Mouse (Mus musculus) liver (tissue): ENCODE measurements around the gene Cavin2.

ENCODE experiments used
- DNase-seq: peaks from one replicate; pipeline ENCODE4 v3.0.0-alpha.2; 2020; ENCODE audit warnings: mixed read lengths

Cavin2 gene

DNA sequence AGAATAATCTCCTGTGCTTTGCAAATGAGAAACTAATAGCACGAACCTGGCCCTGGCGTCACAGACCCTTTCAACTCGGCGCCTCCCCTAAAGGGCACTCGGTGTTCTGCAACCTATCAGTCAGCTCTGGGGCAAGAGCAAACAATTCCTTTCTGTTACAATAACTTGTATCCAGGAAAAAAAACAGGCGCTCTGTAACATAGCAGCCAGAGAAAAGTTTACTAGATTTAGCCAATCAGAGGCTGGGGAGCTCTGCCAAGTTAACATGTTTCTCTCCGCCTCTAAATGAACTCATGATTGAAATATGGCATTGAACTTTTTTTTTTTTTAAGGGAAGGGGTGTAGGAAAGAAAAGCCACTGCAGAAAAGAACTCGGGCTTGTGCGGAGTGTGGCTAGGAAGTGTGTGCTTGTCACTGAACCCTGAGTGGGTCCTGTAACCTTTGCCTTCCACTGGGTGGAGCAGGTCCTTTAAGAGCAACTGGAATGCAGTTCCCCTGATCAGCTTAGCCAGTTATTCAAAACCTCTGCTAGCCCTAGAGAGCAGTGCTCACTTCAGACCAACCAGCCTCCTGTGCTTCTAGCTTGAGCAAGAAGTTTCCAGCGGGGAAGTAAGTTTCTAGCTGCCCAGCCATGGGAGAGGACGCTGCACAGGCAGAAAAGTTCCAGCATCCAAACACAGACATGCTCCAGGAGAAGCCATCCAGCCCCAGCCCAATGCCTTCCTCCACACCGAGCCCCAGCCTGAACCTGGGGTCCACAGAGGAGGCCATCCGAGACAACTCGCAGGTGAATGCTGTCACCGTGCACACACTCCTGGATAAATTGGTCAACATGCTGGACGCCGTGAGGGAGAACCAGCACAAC lies at the start of gene Cavin2:
Gene Cavin2 (plus strand): TSS at position 372 of the 865 bp plus-strand sequence.
- no peak for DNase-seq

DNA sequence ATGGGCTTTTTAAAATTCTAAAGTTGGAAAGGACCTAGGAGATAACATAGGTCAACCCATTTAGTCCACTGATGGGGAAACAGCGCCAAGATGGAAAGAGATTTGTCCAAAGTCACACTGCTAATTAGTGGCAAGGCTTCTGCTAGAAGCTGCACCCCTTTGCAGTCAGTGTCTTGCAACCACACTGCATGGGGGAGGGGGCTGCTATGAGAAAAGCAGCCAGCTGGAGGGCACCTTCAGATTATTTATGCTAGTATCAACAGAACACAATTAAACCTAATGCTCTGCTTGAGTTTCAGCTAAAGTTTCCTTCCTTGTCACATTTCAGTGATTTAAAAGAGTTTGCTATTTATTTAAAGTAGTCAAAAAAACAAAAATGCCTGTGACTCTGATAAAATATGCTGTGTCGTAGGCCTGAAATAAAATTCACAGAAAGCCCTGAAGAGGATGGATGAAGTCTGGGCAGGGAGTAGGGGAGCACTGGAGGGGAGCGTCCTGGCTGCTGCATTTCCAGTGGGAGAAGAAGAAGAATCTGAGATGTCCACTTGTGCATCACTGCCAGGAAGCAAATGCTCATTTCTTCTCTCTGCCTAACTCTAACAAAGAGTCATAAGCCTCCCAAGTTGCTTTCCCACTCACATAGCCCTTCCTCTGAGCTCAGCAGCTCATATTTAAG lies 47.5 kb upstream of the Cavin2 start:
- DNase-seq = no peak

- no peak for DNase-seq
Observed at GRCm38 (mm10) chr1:51243294-51243693, 45.6 kb upstream of the Cavin2 start.

- DNase-seq = no peak
Observed at GRCm38 (mm10) chr1:51243869-51244268, 45.1 kb upstream of the Cavin2 start.

DNA sequence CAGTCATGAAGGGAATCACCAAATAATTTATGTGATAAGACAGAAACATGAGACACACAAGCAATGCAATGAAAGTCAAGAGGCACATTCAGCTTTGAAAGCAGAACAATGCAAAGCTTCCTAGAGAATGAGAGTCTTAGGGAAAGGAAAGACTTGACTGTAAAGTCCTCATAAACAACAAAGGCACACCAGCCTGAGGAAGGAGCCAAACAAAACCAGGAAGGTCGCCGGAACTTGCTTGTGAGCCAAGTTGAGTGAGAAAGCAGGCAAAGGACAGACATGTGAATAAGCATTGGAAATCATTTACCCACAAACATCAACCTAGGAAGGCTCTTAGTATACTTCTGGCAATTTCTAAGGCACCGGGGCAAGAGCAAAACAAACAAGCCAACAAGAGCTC lies 43.5 kb upstream of the Cavin2 start:
- DNase-seq = no peak

DNA sequence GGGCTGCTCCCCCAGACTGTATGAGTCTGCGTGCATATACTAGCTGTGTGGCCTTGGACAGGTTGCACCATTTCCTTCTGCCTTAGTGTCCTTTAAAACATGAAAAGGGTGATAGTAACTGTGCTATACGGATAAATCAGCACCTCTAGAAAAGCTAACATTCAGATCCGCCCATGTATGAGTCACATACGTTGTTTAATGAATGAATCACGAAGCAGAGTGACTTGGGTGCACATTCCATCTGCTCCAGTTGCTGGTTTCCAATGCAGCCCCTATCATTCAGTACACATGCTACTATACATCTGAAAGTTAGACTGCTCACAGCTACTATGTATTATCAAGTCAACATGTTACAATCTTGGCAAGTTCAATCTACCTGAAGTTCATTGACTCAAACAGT lies 38.6 kb upstream of the Cavin2 start:
- no peak for DNase-seq

GRCm38 (mm10) chr1:51265118-51265800 lies 23.7 kb upstream of the Cavin2 start:
- no peak for DNase-seq

- no peak for DNase-seq
Observed at GRCm38 (mm10) chr1:51265926-51266325, 23.0 kb upstream of the Cavin2 start.

DNA sequence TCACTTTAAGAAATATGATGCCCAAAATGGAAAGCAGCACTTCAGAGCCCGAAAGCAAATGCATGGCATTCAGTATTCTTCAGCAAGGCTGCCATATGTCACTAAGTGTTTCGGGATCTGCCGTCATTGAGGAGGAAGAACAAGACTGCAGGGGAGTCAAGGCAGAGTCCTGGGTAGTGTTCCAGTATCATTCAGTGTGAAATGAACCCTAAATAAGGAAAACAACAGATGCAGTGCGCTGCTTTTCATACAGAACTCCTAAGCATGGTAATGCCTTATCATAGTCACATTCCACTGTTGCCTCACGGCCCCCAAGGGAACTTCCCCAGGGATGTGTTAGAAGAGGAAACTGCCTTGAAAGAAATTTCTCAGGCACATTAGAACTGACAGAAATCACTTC lies 21.8 kb upstream of the Cavin2 start:
- DNase-seq = no peak

DNA sequence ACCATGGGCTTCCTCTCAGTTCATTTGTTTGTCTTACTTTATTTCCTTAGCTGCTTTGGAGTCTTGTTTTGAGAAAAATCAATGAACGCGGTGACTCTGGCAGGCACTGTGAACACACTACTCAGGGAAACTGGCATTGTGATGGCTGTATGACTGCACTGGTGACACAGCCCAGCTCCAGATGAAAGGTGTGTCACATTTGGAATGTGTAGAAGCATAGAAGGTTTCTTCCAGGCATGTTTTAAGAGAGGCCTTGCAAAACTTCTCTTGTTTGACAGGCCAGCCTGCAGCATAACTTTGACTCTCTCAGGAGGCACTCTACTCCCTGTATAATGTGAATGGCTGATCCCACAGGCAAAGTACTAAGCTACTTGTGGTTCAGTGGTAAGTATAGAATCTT lies 20.7 kb upstream of the Cavin2 start:
- DNase-seq = no peak

DNA sequence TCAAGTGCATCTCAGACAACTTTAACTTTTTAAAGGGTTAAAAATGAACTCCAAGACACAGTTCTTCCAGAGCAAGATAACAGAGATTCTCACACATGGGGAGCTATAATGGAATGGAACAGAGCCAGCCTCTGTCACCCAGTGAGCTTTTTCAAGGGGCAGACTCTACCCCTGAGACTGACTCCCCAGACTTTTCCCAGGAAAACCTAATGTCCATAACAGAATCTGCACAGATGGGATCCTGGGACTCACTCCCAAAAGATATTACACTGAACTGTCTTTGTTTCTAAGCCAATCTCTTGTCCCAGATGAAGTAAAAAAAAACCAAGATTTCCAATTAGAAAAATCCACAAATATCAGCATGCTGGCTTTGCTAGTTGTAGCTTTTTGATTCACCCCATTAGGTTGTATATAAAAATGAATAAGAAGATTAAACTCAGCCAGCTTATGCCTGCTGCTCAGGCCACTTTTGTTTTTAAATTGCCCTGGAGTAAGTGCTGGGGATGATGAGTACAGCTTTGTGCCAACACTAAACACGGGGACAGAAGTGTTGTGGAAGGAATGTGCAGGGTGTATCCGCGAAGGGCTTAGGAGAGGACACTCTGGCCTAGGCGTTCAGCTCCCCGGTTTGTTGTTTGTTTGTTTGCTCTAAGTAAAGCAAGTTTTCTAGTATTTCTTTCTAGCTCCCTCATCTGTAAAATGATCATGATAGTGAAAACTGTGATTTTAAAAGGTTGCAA lies 18.6 kb upstream of the Cavin2 start:
- DNase-seq = no peak

DNA sequence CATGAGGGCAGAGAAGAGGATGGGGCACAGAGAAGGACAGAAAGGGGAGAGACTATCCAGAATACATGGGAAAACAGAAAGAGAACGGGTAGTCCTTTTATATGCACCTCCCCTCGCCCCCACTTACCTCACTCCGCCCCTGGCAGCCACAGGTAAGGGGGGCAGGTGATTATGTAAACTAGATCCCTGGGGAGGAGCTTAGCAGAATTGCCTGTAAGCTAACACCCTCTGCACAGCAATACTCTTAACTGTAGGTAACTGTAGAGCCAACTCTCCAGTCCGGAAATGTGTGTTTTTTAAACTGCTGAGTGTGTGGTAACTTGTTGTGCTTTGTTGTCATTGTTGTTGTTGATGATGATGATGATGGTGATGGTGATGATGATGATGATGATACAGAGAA lies 17.1 kb upstream of the Cavin2 start:
- DNase-seq = no peak

DNA sequence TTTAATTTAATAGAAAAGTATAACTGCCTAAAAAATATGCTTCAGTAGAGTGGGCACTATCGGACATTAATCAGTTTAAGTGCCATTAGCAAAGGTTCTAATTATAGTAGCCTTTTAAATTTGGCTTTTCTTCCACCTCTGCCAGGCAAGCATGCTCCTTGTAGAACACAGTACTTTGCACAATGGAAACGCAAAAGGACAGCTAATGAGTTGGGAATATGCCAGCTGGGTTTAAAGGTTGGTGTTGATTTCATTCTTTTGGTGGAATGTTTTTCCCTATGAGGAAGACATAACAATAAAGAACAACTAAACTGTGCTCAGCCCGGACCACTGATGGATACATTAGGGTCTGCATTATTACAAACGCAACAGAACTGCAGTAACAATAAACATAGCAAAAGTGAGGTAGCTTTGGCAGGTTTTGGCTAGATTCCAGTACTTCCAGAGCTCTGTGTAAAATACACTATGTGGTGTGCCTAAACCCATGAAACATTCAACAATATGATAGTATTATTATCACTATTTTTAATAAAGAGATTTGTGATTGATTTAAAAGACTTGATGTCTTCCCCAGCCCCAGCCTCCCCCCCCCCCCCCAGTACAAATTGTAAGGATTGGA lies 16.2 kb upstream of the Cavin2 start:
- DNase-seq = no peak

DNA sequence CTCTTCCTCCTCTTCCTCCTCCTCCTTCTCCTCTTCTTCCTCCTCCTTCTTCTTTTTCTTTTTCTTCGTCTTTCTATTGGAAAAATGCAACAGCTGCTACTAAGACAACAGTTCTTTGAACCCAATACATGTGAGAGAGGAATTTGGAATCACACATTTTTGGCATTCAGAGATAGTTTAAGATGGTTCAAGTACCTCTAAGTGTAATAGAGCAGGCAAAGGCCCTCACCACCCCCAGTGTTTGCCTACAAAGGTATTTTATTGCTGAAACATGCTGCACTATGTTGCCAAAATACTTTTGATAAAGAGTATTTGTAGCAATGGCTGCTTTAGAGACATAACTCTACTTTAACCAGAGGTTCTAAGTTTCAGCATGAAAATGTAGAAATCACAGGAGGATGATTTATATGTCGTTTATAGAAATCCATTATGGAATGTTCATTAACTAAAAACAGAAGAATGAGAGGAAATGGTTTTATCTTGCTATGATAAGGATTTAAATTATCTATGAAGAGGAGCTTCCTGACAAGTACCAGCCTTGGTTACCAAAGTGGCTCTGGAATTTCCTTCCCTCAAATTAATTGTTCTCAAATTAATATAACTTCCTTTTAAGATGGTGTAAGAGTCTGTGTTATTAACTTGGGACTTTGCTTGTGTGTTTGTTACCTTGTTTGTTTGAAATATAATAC lies 10.9 kb upstream of the Cavin2 start:
- DNase-seq = no peak

- DNase-seq = no peak
Observed at GRCm38 (mm10) chr1:51288201-51288600, 725 bp upstream of the Cavin2 start.

- no peak for DNase-seq
Observed at GRCm38 (mm10) chr1:51289620-51290445, 907 bp downstream of the Cavin2 start.

DNA sequence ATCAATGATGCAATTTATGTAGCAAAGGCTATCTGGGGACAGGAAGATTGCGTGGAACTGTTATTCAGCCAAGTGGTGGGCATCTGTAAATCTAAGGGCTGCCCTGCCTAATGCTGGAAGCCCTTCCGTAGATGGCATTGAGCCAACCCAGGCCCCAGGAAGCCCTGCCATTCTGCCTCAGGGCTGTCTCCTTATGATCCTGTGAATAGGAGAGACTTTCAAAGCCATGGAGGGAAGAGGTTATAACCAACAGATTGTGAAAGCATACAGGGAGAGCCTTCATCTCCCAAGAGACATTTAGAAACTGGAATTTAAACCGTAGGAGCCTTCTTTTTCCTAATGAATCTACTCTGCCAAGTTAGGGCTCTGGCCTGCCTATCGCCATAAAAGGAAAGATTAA lies 1.7 kb downstream of the Cavin2 start:
- DNase-seq = no peak

GRCm38 (mm10) chr1:51292348-51292747 lies 3.4 kb downstream of the Cavin2 start:
- DNase-seq = no peak

DNA sequence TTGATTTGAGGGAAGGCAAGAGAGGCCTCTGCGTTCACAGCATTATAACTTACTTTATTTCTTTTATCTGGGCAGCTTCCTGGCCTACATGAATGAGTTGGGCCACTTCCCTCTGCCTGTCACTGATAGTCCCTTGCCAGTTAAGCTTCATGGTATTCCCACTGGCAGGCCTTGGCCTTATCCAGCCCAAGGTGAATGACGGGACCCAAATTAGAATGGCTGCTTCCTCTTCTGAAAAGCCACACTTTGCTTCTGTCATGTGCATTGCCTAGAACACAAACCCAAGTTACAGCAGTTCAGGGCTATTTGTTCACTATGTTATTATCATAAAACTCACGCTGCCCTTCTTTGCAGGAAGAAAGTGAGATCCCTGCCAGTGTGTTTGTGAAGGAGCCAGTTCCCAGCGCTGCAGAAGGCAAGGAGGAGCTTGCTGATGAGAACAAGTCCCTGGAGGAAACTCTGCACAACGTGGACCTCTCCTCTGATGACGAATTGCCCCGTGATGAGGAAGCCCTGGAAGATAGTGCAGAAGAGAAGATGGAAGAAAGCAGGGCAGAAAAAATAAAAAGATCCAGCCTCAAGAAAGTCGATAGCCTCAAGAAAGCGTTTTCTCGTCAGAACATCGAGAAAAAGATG lies 11.5 kb downstream of the Cavin2 start:
- no peak for DNase-seq

GRCm38 (mm10) chr1:51307056-51307455 lies 18.1 kb downstream of the Cavin2 start:
- DNase-seq = no peak

GRCm38 (mm10) chr1:51315476-51315875 lies 26.6 kb downstream of the Cavin2 start:
- DNase-seq = no peak
